Mouse (Mus musculus) T-helper 1 cell (primary cell): Measurements from ENCODE around the gene Vipr1.

Source experiments
- in situ Hi-C: fragments of 300-600 bp; cut with MboI, MseI; formaldehyde crosslinking; loops from one replicate; pipeline ENCODE4 v1.15.1; 2025; ENCODE audit warnings: high pct_unique_total_duplicates

Gene Vipr1

GRCm38 (mm10) chr9:121718070-121718705 lies 75.7 kb downstream of the Vipr1 start:
- in situ Hi-C loops: no loop called here

GRCm38 (mm10) chr9:121718792-121719318 lies 76.3 kb downstream of the Vipr1 start, which contains the start of gene Nktr:
Gene Nktr (plus strand): TSS chr9:121719169.
- in situ Hi-C loops: no loop called here

- in situ Hi-C loops: no loop called here
These were observed 77.1 kb downstream of the Vipr1 start for GRCm38 (mm10) chr9:121719347-121720331.
